ENCODE assay signal across 9 mouse cellular contexts in the genomic region with DNA sequence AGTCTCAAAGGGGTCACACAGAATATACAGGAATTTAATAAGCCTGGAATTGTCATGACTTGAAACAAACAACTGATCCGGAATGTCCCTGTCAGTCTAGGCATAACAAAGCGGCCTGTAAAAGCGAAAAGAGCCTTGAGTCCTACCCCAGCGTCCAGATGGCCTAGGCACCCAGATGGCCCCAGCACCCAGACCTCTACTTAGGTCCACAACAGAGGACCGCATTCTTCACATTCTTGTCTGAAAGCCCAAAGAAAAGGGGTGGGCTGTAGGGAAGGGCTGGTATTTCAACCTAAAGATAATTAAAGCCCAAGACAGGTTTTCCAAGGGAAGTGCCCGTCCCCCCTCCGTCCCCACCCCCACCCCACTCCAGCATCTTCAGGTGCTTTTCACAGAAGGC. TPM values are rescaled to one million over a fixed set of nuclear protein-coding genes. Genes with fewer than 3 reads are reported as not detected.
DNase-seq lines count a peak whose midpoint lies in the region; ATAC-seq lines count a peak whose summit lies in the region.
"Had no signal": no experiment of that assay in that cellular context is flagged by ENCODE, and none has a peak within 500 bp of the region (broad histone marks: within the 10 kb centered on the region; RNA-seq: fewer than 3 reads in every experiment).

No protein-coding gene starts in this region.

- peak overlapping the region; percentile 29; the same call in 1 of the 2 replicates for H3K9ac ChIP-seq in forebrain, embryonic 12.5 days
- no peak overlapping the region; the same call in 1 of the 2 replicates for H3K9ac ChIP-seq in forebrain, embryonic 14.5 days (ENCODE audit: low read length)
- peak overlapping the region; percentile 42 for H3K9ac ChIP-seq in kidney, embryonic 16.5 days (replicated peaks; ENCODE audit: low read length)
- H3K9ac ChIP-seq in limb, embryonic 12.5 days (replicated peaks) = no peak overlapping the region

- 5% methylated on average over 7 of the region's 7 CpGs for WGBS in forebrain, embryonic 12.5 days
- 12% methylated on average over 7 of the region's 7 CpGs for WGBS in forebrain, embryonic 14.5 days
- WGBS in kidney, embryonic 16.5 days = 21% methylated on average over 7 of the region's 7 CpGs
- 13% methylated on average over 7 of the region's 7 CpGs for WGBS in limb, embryonic 12.5 days

- peaks cover 25% of the 10 kb centered on the region for H3K4me1 ChIP-seq in forebrain, embryonic 12.5 days
- H3K4me1 ChIP-seq in forebrain, embryonic 14.5 days (ENCODE audit: control insufficient read depth, insufficient read depth, low read length) = peaks cover 10% of the 10 kb centered on the region
- H3K4me1 ChIP-seq in kidney, embryonic 16.5 days (ENCODE audit: insufficient read depth, low read length) = peaks cover 81% of the 10 kb centered on the region
- peaks cover 44% of the 10 kb centered on the region for H3K4me1 ChIP-seq in limb, embryonic 12.5 days (replicated peaks)

- H3K4me2 ChIP-seq in forebrain, embryonic 12.5 days = no peak overlapping the region
- no peak overlapping the region for H3K4me2 ChIP-seq in forebrain, embryonic 14.5 days (ENCODE audit: low read length)
- H3K4me2 ChIP-seq in kidney, embryonic 16.5 days (replicated peaks; ENCODE audit: low read depth, low read length) = peak overlapping the region; percentile 5; the same call in 1 of the 2 replicates
- peak overlapping the region; percentile 11; the same call in 1 of the 2 replicates for H3K4me2 ChIP-seq in limb, embryonic 12.5 days
- H3K4me2 ChIP-seq: liver, embryonic 13.5 days had no signal

- no peaks in the 10 kb centered on the region for H3K9me3 ChIP-seq in forebrain, embryonic 12.5 days
- no peaks in the 10 kb centered on the region for H3K9me3 ChIP-seq in forebrain, embryonic 14.5 days (replicated peaks; ENCODE audit: control insufficient read depth, low read length)
- H3K9me3 ChIP-seq in kidney, embryonic 16.5 days (ENCODE audit: low read length) = no peaks in the 10 kb centered on the region
- H3K9me3 ChIP-seq in limb, embryonic 12.5 days = no peaks in the 10 kb centered on the region
- H3K9me3 ChIP-seq: liver, embryonic 13.5 days had no signal

- peaks cover 3% of the 10 kb centered on the region; the same call in 1 of the 2 replicates for H3K36me3 ChIP-seq in forebrain, embryonic 12.5 days (replicated peaks)
- H3K36me3 ChIP-seq in forebrain, embryonic 14.5 days (ENCODE audit: control insufficient read depth, insufficient read depth, low read length) = no peaks in the 10 kb centered on the region
- peaks cover 7% of the 10 kb centered on the region; the same call in 1 of the 2 replicates for H3K36me3 ChIP-seq in kidney, embryonic 16.5 days (ENCODE audit: insufficient read depth, low read length)
- H3K36me3 ChIP-seq in limb, embryonic 12.5 days = peaks cover 10% of the 10 kb centered on the region; the same call in 1 of the 2 replicates

- no peak overlapping the region for H3K4me3 ChIP-seq in forebrain, embryonic 12.5 days (replicated peaks)
- H3K4me3 ChIP-seq in forebrain, embryonic 14.5 days (ENCODE audit: low read depth, low read length) = no peak overlapping the region
- no peak overlapping the region for H3K4me3 ChIP-seq in kidney, embryonic 16.5 days (ENCODE audit: low read length)
- H3K4me3 ChIP-seq in limb, embryonic 12.5 days (replicated peaks) = no peak overlapping the region
- H3K4me3 ChIP-seq: liver, embryonic 13.5 days had no signal

- H3K27ac ChIP-seq in forebrain, embryonic 12.5 days = peak overlapping the region; percentile 61; the same call in 1 of the 2 replicates
- no peak overlapping the region for H3K27ac ChIP-seq in forebrain, embryonic 14.5 days (ENCODE audit: low read depth, low read length)
- peak overlapping the region; percentile 88 for H3K27ac ChIP-seq in kidney, embryonic 16.5 days (ENCODE audit: low read length)
- peak overlapping the region; percentile 66 for H3K27ac ChIP-seq in limb, embryonic 12.5 days

- DNase-seq in forebrain, embryonic 14.5 days (ENCODE audit: low spot score) = no peak
- DNase-seq in kidney, postnatal 25 days = no peak
- peak; percentile 80 for DNase-seq in Muller cell, postnatal 12 days (ENCODE audit: inconsistent ontology term)
- DNase-seq: liver, embryonic 13.5 days had no signal

- no peak for ATAC-seq in forebrain, embryonic 12.5 days (ENCODE audit: low FRiP score)
- no peak for ATAC-seq in forebrain, embryonic 14.5 days
- ATAC-seq in kidney, embryonic 16.5 days (ENCODE audit: low FRiP score, low TSS enrichment) = peak; percentile 37; the same call in 1 of the 2 replicates
- no peak for ATAC-seq in limb, embryonic 12.5 days (ENCODE audit: insufficient number of reproducible peaks, insufficient read depth, low FRiP score, low TSS enrichment, low read depth)
- no peak for ATAC-seq in erythroblast, adult 5-6 weeks (replicated peaks; ENCODE audit: low FRiP score, poor library complexity, severe bottlenecking)
- no peak for ATAC-seq in cerebellum, adult (ENCODE audit: insufficient number of reproducible peaks, low FRiP score, low TSS enrichment)

- no peaks in the 10 kb centered on the region for H3K27me3 ChIP-seq in forebrain, embryonic 12.5 days
- H3K27me3 ChIP-seq in forebrain, embryonic 14.5 days (replicated peaks; ENCODE audit: control insufficient read depth, insufficient read depth, low read length) = no peaks in the 10 kb centered on the region
- no peaks in the 10 kb centered on the region for H3K27me3 ChIP-seq in kidney, embryonic 16.5 days (ENCODE audit: insufficient read depth, low read length)
- no peaks in the 10 kb centered on the region for H3K27me3 ChIP-seq in limb, embryonic 12.5 days
- H3K27me3 ChIP-seq: liver, embryonic 13.5 days had no signal

RNA-seq across cellular contexts. Expression of a gene that starts 14.6 kb away (rescaled TPM):
- 24.6 and 27.6 TPM in 2 replicates for polyA plus RNA-seq in forebrain, embryonic 12.5 days (2016; fragmentation: Nextera tagmentation; extraction: Ambion mirVana)
- polyA plus RNA-seq in forebrain, embryonic 14.5 days (2014; fragmentation: Nextera tagmentation; extraction: Ambion mirVana) = 10.8 and 14.6 TPM in 2 replicates
- 55.4 and 64.5 TPM in 2 replicates for polyA plus RNA-seq in kidney, embryonic 16.5 days (2015; fragmentation: Nextera tagmentation; extraction: Ambion mirVana)
- polyA plus RNA-seq in limb, embryonic 12.5 days (2016; fragmentation: Nextera tagmentation; extraction: Ambion mirVana) = 40.0 and 43.1 TPM in 2 replicates
- total RNA-seq in erythroblast, adult 5-6 weeks (2015; ENCODE audit: low replicate concordance) = 105 and 110 TPM in 2 replicates
- 158 and 246 TPM in 2 replicates for total RNA-seq in erythroblast, adult 5-6 weeks (2017; ENCODE audit: low replicate concordance)

Comparison
In these comparisons a context has a peak if more than half of its experiments do, and no peak if none do; other contexts are left out.
1. H3K9ac ChIP-seq: peak in forebrain, embryonic 12.5 days (single experiment) and kidney, embryonic 16.5 days (single experiment); none in forebrain, embryonic 14.5 days (single experiment) and limb, embryonic 12.5 days (single experiment).
2. H3K4me2 ChIP-seq: peak in kidney, embryonic 16.5 days (single experiment) and limb, embryonic 12.5 days (single experiment); none in forebrain, embryonic 12.5 days (single experiment) and forebrain, embryonic 14.5 days (single experiment).